Mouse (Mus musculus): Measurements from ENCODE around the gene Rab9b.

- TF ChIP-seq GATA1 (IDR thresholded peaks at IDR 0.05; ENCODE audit: borderline replicate concordance, low read length): no peak
- no peak for TF ChIP-seq FLI1 (IDR thresholded peaks at IDR 0.05; ENCODE audit: low read length)
Measured at GRCm38 (mm10) chrX:136895757-136896156, 27.2 kb upstream of the Rab9b start.
